Mouse (Mus musculus) CD4-positive, CD25-positive, alpha-beta regulatory T cell, adult 4 months (primary cell): ENCODE results near the gene Krt81. TPM values are rescaled to one million over a fixed set of nuclear protein-coding genes. Genes with fewer than 3 reads are reported as not detected.

Experiments used
- ATAC-seq: one replicate; pipeline ENCODE4 v1.8.0; 2017
- polyA plus RNA-seq, 2 experiments: library from polyadenylated mRNA; unstranded; fragments of 100-300 nt; shearing (Covaris generic); gene quantifications; one replicate each; pipeline ENCODE4 v1.2.1; 2017

The Krt81 gene
- not detected for polyA plus RNA-seq

GRCm38 (mm10) chr15:101463651-101464050 is at the start of gene Krt81:
Krt81 (minus strand) TSS chr15:101463751.
- no peak for ATAC-seq

GRCm38 (mm10) chr15:101508247-101508646 is 44.7 kb upstream of the Krt81 start:
- no peak for ATAC-seq

- ATAC-seq: no peak
Observed at GRCm38 (mm10) chr15:101506896-101507758, 43.6 kb upstream of the Krt81 start.

- no peak for ATAC-seq
Observed at GRCm38 (mm10) chr15:101497181-101497580, 33.6 kb upstream of the Krt81 start.

- ATAC-seq: no peak
Observed at GRCm38 (mm10) chr15:101495266-101495665, 31.7 kb upstream of the Krt81 start.

GRCm38 (mm10) chr15:101494203-101494602 is 30.7 kb upstream of the Krt81 start:
- ATAC-seq: no peak

- no peak for ATAC-seq
Observed at GRCm38 (mm10) chr15:101493713-101494112, 30.2 kb upstream of the Krt81 start.

- no peak for ATAC-seq
Observed at GRCm38 (mm10) chr15:101492718-101493117, 29.2 kb upstream of the Krt81 start.

- no peak for ATAC-seq
Observed at GRCm38 (mm10) chr15:101491431-101491830, 27.9 kb upstream of the Krt81 start, which contains the start of gene Krt83. Krt83 (minus strand) TSS chr15:101491512.

- ATAC-seq: peak; percentile 53
Observed at GRCm38 (mm10) chr15:101485911-101486635, 22.5 kb upstream of the Krt81 start.

GRCm38 (mm10) chr15:101484939-101485338 is 21.4 kb upstream of the Krt81 start:
- ATAC-seq: no peak

- no peak for ATAC-seq
Observed at GRCm38 (mm10) chr15:101483646-101484045, 20.1 kb upstream of the Krt81 start.

- no peak for ATAC-seq
Observed at GRCm38 (mm10) chr15:101482056-101482455, 18.5 kb upstream of the Krt81 start.

- no peak for ATAC-seq
Observed at GRCm38 (mm10) chr15:101479666-101480060, 16.1 kb upstream of the Krt81 start.

GRCm38 (mm10) chr15:101479007-101479665 is 15.6 kb upstream of the Krt81 start:
- peak; percentile 60 for ATAC-seq

- ATAC-seq: no peak
Observed at GRCm38 (mm10) chr15:101472952-101473528, 9.5 kb upstream of the Krt81 start, which contains the start of gene Krt86. Krt86 (plus strand) TSS chr15:101473478.

- no peak for ATAC-seq
Observed at GRCm38 (mm10) chr15:101469093-101469492, 5.5 kb upstream of the Krt81 start.

- ATAC-seq: no peak
Observed at GRCm38 (mm10) chr15:101459283-101459682, 4.3 kb downstream of the Krt81 start.

GRCm38 (mm10) chr15:101458361-101458930 is 5.1 kb downstream of the Krt81 start:
- no peak for ATAC-seq

- ATAC-seq: no peak
Observed at GRCm38 (mm10) chr15:101455891-101456290, 7.7 kb downstream of the Krt81 start.

GRCm38 (mm10) chr15:101455292-101455691 is 8.3 kb downstream of the Krt81 start:
- no peak for ATAC-seq

- no peak for ATAC-seq
Observed at GRCm38 (mm10) chr15:101454774-101455173, 8.8 kb downstream of the Krt81 start.
